Mouse (Mus musculus): ENCODE measurements at regions not wholly inside any gene's neighbourhood (a gene's known extent, or its start where the extent isn't known, plus 50 kb on each side); places are given as distances from the start of the nearest gene placed in this dataset.

- DNase-seq (ENCODE audit: low read depth, low spot score): no peak
Measured at GRCm38 (mm10) chr9:67698796-67699195, 60.4 kb upstream of the C2cd4b start.

- DNase-seq (ENCODE audit: low read depth, low spot score): no peak
Measured at GRCm38 (mm10) chr9:67699846-67700579, 59.2 kb upstream of the C2cd4b start.

GRCm38 (mm10) chr9:67708246-67708960 is 50.8 kb upstream of the C2cd4b start:
- no peak for DNase-seq (ENCODE audit: low read depth, low spot score)
